Mouse (Mus musculus) lung, postnatal 0 days (tissue): Measurements from ENCODE around the gene Tbc1d2b.

Experiments used
- CTCF ChIP-seq: IDR thresholded peaks from 2 replicates; pipeline ENCODE4 v1.5.1; 2016; ENCODE audit warnings: antibody characterized with exemption, mild to moderate bottlenecking
- EP300 ChIP-seq: IDR thresholded peaks from 2 replicates; pipeline ENCODE4 v1.6.1; 2016; ENCODE audit warnings: antibody characterized with exemption, mild to moderate bottlenecking, control low read depth

DNA sequence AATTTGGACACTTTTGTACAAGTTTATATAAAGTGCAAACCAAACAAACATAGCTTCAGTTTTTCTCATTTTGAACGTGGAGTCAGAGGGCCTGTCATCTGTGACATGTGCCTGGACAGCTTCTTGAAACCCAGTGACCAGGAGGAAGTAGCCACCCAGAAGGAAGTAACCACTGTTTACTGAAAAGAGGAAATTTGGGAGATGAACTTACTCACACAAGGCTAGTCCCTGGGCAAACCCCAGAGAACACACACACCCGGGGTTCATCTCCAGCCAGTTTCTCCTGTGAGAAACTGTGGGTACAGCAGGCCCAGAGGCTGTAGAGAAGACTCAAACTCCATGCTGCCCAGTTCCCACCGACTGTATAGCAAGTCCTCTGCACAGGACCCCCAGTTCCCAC lies 3.9 kb upstream of the Tbc1d2b start:
- no peak for TF ChIP-seq CTCF
- no peak for TF ChIP-seq EP300
